Mouse (Mus musculus): Measurements from ENCODE around the gene Chchd5.

Gene Chchd5

DNA sequence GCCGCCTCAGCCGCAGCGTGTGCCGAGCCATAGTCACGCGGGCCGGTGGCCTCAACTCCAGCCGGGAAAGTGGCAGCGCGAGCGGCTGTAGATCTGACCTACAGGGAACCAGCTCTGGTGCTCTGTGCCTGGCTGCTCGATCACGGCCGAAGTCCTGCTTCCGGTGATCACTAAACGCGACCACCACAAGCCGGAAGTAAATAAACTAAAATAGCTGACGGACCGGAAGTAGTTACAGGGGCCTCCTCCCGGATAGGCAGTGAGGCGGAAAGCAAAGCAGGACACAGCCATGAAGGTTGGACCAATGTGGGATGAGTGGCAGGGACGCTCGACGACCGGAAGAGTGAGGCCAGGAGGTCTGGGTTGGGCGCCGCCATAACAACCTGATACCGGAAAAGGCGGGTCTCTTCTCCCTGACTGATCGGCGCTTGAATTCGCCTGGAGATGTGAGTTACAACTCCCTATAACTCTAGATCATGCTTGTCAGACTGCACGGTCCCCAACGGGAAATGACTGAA is at the start of gene Chchd5:
Gene Chchd5, plus strand, starts transcription at position 289 of the 518 bp plus-strand sequence.
- peak; percentile 97 for DNase-seq

GRCm38 (mm10) chr2:129081097-129081496 is 48.4 kb upstream of the Chchd5 start:
- DNase-seq: no peak

DNA sequence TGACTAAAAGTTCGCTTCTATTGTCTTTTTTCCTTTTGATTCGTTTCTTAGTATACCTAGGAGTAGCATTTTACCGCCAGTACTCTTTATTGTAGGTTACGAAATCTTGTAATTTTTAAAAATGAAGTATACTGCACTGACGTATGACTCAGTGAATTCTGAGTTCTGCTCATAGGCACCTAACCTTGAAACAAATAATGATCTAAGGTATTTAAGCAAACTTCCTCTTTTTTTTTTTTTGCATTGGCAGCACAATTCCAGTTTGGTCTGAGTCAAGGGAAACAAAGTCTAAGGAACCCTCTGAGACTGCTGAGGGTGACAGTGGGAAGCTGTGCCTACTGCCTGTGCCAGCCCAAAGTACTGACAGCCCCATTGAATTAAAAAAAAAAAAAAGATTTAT is 46.0 kb upstream of the Chchd5 start:
- DNase-seq: no peak

DNA sequence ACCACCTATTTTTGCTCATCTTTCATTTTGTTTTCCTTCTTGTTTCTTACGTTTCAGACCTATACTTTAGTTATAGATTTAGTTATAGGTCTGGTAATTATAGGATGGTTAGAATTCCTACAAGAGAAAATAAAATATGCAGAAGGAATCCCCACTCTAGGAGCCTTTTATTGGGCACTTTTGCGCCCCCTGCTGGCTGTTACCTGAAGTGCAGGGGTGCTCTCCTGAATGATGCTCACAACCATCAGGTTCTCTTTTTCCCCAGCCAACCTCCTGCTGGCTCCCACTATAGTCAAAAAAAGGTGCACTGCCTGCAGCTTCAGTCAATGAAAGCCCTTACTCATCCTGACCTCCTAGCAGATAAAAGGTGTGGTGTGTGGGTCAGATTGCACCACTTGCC is 44.5 kb upstream of the Chchd5 start:
- peak; percentile 41 for DNase-seq

GRCm38 (mm10) chr2:129087520-129087919 is 42.0 kb upstream of the Chchd5 start:
- DNase-seq: no peak

DNA sequence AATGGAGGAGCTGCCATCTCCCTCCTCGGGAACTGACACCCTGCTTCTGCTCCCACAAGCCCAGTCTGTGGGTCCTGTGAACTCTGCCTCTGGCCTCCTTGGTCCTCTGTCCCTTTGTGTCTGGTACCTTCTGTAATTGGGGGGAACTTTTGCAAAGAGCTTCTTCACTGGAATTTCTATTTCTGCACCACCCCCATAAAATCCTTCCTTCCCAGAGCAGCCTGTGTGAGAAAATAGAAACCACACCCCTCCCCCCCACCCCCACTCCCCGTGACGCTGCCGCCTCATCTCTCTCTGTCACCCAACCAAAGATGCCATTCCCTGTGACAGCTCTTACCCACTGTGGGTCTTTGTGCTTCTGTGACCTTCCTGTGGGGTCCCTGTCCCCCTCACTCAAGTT is 39.1 kb upstream of the Chchd5 start:
- no peak for DNase-seq

- DNase-seq: no peak
Observed at GRCm38 (mm10) chr2:129092810-129093209, 36.7 kb upstream of the Chchd5 start.

GRCm38 (mm10) chr2:129093926-129094724 is 35.4 kb upstream of the Chchd5 start:
- peak; percentile 32 for DNase-seq

DNA sequence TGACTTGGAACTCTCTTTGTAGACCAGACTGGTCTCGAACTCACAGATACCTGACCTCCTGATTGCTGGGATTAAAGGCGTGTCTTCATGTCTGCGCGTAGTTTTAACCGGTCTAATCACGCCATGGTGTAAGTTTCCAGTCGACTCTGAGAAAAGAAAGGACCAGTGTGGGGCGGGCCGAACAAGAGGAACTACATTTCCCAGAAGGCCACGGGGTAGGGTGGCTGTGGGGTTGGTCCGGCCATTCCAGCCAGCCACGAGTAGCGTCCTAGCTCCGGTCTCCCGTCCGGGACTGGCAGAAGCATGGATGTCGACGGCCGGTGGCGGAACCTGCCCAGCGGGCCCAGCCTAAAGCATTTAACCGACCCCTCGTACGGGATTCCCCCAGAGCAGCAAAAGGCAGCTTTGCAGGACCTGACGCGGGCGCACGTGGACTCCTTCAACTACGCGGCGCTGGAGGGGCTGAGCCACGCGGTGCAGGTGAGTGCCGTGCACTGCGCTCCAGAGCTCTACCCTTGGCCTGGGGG is 28.7 kb upstream of the Chchd5 start, which contains the start of gene Polr1b:
Gene Polr1b, plus strand, starts transcription at position 212 of the 527 bp plus-strand sequence.
- peak; percentile 97 for DNase-seq

DNA sequence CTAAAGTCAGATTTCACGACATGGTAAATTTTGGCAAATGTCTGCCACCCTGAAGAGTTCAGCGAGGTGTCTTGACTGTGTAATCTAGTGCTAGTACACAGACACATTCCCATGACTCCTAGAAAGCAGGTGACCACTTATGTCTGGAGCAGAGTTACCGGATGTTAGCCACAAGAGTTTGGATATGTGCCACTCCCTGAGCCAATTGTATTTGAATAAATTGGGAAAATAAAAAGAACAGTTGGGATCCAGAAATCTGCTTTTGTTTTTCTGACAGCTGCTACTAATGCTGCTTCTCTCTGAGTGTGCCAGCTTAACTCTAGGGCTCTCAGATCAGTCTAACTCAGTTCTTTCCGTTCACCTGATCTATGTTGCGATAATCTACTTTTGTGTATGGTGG is 16.6 kb upstream of the Chchd5 start:
- no peak for DNase-seq

DNA sequence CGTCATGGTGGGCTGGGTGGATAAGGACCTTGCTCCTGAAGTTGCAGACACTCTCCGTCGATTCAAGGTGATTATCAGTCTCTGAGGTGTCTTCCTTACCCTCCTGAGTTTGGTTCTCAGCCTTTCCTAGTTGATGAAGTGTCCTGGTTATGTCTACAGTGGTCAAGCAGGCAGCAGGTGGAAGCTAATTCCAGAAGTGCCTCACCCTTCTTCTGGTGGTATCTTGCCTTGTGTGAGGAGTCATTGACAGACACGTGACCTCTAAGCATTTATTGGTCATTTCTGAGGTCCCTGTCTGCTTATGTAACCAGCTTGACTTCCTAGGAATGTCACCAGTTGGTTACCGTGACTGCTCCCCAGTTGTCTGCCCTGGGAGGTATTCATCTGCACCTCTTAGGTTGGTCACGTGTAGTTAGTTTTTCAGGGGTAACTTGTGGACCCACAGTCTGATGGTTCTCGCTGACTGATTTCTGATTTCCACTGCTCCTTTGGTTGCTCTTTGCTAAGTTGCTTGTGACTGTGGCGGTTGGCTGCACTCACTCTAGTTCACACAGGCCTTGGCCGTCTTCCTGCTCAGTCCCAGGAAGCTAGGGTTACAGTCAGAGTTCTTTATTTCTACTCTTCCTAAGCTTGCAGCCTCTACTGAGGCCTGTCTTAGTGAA is 13.7 kb upstream of the Chchd5 start:
- no peak for DNase-seq

- no peak for DNase-seq
Observed at GRCm38 (mm10) chr2:129116368-129116739, 13.1 kb upstream of the Chchd5 start.

DNA sequence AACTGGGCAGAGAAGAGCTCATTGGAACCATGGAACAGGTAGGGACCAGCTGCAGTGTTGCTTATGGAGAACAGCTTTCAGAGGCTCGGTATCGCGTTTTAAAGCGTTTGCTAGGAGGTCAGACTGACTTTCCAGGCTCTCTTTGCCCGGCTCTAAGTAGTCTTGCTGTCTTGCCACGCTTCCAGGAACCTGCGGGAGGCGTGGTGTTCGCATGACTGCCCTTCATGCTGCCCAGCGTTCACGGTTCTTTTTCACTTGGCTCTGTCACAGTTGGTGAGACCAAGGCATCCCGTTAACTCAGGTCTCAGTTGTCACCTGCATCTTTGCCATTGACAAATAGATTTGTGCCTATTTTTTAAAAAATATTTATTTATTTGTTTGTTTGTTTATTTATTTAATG is 11.4 kb upstream of the Chchd5 start:
- no peak for DNase-seq

DNA sequence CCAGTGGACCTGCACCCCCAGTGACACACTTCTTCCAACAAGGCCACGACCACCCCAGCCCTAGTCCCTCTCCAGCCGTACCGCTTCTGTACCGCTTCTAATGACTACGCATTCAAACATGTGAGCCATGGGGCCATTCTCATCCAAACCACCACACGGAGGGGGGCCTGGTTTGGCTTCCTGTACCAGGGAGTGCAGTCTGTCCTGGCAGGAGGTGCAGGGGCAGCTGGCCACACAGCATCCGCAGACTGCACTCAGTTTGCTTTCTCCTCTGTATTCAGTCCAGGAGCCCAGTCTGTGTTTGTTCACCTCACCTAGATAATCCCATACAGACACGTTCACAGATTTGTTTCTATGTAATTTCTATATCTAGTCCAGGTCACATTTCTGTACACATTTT is 7.5 kb upstream of the Chchd5 start:
- DNase-seq: no peak

GRCm38 (mm10) chr2:129129987-129130545 is 566 bp downstream of the Chchd5 start:
- peak; percentile 12 for DNase-seq

- no peak for DNase-seq
Observed at GRCm38 (mm10) chr2:129130776-129131175, 1.3 kb downstream of the Chchd5 start.

DNA sequence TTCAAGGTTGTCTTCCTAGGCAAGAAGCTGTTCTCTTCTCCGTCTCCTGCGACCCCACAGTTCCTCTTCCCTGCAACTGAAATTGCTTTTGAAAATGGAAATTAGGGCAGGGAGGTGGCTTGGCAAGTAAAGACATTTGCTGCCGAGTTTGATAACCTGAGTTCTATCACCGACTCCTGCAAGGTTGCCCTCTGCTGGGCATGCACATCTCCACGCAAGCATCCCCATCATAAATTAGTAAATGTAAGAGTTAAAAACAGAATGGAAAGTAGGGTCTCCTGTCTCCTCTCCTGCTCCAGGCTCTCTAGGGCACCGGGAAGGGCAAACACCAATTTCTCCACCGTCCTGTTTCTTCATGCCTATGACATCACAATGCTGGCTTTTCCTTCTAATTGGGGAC is 2.7 kb downstream of the Chchd5 start:
- DNase-seq: no peak

GRCm38 (mm10) chr2:129133006-129133805 is 3.7 kb downstream of the Chchd5 start:
- no peak for DNase-seq

DNA sequence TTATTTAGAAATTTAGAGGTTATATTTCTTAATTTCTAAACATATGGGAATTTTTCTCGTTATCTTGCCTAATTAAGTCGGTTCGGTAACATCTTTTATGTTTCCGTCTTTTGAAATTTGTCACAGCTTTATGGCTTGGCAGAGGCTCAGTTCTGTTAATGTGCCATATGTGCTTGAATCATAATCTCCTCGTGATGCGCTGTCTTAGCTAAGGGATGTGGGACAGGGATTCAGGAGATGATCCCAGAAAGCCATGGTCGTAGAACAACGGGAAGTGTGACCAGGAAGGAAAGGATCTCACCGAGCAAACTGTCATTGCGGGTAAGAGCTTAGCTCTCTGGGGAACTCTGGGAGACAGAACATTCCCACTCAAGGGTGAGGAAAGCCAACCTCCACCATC is 10.4 kb downstream of the Chchd5 start:
- DNase-seq: no peak

- no peak for DNase-seq
Observed at GRCm38 (mm10) chr2:129148836-129149235, 19.3 kb downstream of the Chchd5 start.

- no peak for DNase-seq
Observed at GRCm38 (mm10) chr2:129150386-129150785, 20.9 kb downstream of the Chchd5 start.

DNA sequence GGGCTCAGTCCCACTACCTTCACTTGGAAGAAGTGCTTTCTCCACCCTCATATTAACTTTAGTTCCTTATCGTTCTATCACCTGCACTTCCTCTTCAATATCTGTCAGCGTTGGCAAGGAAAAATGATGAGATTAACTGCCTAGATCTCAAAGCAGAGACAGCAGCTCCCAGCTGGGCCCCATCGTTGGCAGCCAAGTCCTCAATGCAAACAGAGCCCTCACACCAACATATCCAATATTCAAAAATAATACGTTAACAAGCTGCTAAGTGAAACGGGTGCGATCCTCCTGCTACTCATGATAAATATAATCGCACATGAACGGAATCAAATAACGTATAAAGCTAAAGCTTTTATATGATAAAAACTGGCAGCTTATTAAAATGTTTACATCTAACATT is 21.6 kb downstream of the Chchd5 start:
- DNase-seq: no peak

GRCm38 (mm10) chr2:129152751-129153150 is 23.3 kb downstream of the Chchd5 start:
- no peak for DNase-seq
